Mouse (Mus musculus): ENCODE measurements around the gene Synrg.

The Synrg gene

GRCm38 (mm10) chr11:84069034-84069370 is 104.8 kb downstream of the Synrg start, which contains the start of gene Dusp14:
Gene Dusp14 (minus strand): TSS chr11:84069261.
- no peak for ATAC-seq (ENCODE audit: insufficient number of reproducible peaks, low FRiP score, low TSS enrichment)

DNA sequence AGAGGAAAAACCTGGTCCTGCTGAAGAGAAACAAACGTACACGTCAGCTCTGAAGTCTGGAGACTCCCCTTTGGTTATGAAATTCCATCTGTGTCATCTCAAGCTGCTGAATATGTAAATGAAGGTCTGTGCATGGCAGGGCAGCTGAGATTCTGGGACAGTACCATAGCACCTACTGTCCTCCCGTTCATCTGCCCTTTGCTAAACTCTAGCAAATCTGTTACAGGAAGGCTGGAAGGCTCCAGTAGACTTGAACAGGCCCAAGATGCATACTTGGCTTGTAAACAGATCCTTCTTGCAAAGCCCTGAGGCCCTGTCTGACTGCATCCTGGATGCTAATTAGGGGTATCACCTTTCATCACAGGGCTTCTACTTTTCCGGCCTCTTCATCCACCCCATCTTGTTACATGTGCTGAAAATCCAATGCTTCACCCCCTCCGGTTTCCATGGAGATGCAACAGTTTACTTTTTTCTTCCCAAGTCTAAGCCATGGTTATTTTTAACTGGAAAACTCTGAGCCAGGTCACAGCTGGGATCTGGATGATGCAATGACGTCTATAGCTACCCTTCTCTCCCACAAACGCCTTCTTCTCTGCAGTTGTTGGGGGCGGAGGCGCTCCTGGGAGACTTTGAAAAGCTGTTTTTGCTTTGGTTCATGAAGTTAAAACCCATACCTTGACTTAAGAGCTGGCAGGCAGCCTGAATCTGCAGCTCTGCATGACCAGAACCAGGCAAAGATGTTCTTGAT is 108.8 kb downstream of the Synrg start:
- ATAC-seq (ENCODE audit: insufficient number of reproducible peaks, low FRiP score, low TSS enrichment): no peak

DNA sequence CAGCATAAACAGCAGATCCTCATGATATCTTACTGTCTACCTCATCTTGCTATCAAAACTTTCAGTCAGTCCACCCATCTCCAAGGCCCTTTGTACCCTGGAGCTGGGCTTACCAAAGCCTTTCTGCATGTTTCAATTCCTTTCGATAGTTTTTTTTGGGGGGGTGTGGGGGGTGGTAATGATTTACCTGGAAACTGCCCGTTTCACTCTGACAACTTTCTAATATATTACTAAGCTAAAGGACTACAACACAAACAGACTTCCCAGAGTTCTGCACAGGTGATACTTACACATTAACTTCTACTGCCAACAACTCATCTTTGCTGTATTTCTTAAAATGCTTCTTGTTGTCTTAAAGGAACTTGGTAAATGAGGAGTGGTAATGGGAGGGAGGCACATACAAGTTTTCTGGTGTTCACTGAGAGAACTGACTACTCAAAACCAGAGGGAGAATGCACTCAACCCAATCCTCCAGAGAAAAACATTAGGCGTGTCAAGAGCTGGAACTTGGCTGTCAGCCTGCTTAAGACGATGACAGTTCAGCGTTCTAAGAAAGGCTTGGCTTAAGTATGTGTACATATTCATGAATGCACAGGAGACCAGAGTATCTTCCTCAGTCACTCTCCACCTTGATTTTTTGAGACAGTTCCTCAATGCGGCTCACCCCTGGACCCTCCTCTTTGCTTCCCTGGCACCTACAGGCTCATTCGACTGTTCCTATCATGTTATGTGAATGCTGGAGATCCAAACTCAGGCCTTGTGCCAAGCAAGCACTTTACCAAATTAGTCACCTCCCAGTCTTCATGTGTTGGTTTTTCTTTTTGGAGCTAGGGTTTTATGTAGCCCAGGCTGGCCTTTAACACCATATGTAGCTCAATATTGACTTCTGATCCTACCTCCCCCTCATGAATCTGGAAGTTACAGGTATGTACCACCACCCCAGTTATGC is 109.9 kb downstream of the Synrg start:
- ATAC-seq (ENCODE audit: insufficient number of reproducible peaks, low FRiP score, low TSS enrichment): no peak

DNA sequence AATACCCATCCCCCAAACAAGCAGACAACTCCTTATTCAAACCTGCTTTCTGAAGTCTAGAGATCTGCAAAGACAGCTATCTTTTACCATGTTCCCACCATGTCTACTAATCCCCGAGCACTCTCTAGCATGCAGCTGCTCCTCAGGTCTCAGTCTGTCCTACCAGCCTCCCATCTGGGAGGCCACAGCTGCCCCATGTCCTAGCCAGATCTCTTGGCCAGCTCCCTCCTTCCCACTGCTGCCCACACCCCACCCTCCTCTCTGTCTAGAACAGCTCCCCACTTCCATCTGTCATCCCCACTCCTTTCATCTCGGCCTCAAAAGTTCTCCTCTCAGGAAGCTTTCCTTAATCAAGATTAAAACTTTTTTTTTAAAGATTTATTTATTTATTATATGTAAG is 112.8 kb downstream of the Synrg start:
- ATAC-seq (ENCODE audit: insufficient number of reproducible peaks, low FRiP score, low TSS enrichment): no peak

GRCm38 (mm10) chr11:84078601-84079000 is 114.4 kb downstream of the Synrg start:
- no peak for ATAC-seq (ENCODE audit: insufficient number of reproducible peaks, low FRiP score, low TSS enrichment)

- no peak for ATAC-seq (ENCODE audit: insufficient number of reproducible peaks, low FRiP score, low TSS enrichment)
Measured at GRCm38 (mm10) chr11:84079361-84079760, 115.1 kb downstream of the Synrg start.

- no peak for ATAC-seq (ENCODE audit: insufficient number of reproducible peaks, low FRiP score, low TSS enrichment)
Measured at GRCm38 (mm10) chr11:84079887-84080286, 115.7 kb downstream of the Synrg start.

GRCm38 (mm10) chr11:84080327-84080726 is 116.1 kb downstream of the Synrg start:
- ATAC-seq (ENCODE audit: insufficient number of reproducible peaks, low FRiP score, low TSS enrichment): no peak

- no peak for ATAC-seq (ENCODE audit: insufficient number of reproducible peaks, low FRiP score, low TSS enrichment)
Measured at GRCm38 (mm10) chr11:84081901-84082300, 117.7 kb downstream of the Synrg start.

GRCm38 (mm10) chr11:84090572-84090971 is 126.3 kb downstream of the Synrg start:
- ATAC-seq (ENCODE audit: insufficient number of reproducible peaks, low FRiP score, low TSS enrichment): no peak

All from cerebellum, adult (tissue).